Mouse (Mus musculus): ENCODE results near the gene Map7.

The Map7 gene

DNA sequence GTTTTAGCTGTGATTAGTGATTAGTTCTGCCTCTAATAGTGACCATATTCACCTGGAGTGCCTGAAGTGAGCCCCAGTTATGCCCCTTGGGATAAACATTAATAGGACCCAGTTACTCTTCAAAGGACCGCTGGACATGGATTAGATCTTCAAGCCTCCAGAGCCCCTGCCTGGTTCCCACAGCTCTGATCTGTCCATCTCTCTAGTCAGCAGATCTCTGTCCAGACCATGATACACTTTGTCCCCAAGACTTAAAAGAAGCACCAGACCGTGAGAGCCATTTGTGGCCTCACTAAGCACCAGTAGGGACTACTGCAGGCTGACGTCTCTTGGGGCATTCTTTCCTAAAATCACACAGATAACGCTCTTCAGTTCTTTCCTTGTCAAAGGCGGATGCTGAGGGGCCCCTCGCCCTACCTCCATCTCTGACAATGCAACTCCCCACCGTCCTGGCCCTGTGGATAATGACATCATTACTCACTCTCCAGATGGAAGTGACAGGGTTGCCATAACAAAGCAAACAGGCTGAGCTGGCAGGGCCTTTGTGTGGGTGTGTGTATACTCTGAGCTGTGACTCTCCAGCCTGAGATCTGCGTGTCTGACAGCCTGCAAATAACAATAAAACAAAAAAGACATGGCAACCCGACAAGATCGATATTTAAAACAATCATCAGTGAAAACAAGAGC lies 137.2 kb downstream of the Map7 start:
- ATAC-seq (ENCODE audit: low TSS enrichment) = peak; percentile 54

DNA sequence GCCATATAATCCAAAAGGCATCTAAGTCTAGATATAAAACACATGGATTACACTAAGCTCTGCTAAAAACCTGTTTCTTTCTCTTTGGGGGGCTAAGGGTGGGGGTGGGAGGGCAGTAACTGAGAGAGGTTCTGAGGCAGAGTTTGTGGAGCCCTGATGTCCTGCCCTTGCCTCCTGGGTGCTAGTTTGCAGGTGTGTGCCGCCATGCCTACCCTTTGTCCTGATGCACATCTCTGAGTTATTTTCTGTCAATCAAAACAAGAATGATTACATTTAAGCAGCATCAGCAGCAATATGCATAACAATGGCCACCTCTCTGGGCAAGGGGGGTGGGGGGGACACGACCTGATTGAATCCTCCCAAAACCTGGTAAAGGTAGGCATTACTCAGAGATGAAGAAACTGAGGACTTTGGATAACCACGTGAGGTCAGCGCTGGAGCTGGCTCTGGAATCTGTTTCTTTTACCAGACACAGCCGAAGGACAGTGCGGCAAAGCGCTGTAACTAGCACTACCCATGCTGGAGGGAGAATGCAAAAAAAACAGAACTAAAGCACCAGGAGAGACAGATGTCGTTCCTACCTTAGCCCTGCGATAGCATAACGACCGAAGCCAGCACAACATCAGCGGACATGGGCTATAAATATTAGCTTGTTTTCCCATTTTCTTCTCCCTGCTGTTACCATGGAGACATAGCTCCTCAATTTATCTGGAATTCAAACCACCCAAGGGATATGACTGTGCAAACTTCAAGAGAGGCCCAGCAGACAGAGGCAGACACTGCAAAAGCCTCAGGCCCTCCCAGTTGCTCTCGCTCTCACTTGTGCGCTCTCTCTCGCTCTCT lies 137.9 kb downstream of the Map7 start:
- ATAC-seq (ENCODE audit: low TSS enrichment) = peak; percentile 57

DNA sequence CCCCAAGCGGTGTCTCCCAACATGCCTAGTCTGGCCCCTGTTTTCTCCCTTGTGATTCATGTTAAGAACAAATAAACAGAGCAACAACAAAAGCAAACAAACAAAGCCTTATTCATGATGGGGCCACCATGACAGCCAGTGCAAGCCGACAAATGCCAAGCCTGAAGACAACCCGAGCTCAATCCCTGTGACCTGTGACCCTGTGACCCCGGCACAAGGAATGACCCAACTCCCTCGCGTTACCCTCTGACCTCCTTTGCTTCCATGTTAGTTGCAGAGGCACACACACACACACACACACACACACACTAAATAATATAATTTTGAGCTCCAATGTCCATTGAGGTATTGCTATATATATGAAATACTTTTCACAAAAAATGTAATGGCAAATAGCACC lies 139.1 kb downstream of the Map7 start:
- no peak for ATAC-seq (ENCODE audit: low TSS enrichment)

DNA sequence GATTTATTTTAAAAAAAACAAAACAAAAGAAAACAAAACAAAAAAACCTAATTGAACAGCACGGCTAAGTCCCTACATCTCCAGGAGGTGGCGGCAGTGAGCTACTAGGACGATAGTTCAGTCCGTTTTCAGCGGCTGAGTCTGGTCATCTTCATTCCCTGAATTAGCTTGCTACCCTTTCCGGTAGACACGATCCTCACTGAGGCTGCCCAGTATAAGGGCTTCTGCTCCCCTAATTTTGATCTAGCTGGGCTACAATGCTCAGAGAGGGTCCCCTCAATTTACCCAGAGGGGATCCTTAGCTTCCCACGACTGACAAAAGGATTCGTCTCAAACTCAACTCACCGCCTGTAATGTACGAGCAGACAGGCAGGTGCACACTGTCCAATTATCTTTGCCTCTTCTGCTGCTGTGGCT lies 142.2 kb downstream of the Map7 start:
- peak; percentile 69 for ATAC-seq (ENCODE audit: low TSS enrichment)

DNA sequence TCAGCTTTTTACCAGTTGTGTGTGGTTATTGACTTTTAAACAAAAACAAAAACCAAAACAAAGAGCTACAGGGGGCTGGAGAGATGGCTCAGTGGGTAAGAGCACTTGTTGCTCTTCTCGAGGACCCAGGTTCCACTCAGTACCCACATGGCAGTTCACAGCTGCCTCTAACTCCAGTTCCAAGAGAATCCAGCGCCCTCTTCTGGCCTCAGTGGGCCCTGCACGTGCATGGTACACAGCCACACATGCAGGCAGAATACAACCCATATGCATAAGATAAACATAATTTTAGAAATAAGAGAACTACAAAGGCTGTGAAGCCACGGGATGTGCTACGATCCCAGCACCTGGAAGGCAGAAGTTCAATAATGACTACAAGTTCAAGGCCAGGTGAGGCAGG lies 147.7 kb downstream of the Map7 start:
- ATAC-seq (ENCODE audit: low TSS enrichment) = no peak

DNA sequence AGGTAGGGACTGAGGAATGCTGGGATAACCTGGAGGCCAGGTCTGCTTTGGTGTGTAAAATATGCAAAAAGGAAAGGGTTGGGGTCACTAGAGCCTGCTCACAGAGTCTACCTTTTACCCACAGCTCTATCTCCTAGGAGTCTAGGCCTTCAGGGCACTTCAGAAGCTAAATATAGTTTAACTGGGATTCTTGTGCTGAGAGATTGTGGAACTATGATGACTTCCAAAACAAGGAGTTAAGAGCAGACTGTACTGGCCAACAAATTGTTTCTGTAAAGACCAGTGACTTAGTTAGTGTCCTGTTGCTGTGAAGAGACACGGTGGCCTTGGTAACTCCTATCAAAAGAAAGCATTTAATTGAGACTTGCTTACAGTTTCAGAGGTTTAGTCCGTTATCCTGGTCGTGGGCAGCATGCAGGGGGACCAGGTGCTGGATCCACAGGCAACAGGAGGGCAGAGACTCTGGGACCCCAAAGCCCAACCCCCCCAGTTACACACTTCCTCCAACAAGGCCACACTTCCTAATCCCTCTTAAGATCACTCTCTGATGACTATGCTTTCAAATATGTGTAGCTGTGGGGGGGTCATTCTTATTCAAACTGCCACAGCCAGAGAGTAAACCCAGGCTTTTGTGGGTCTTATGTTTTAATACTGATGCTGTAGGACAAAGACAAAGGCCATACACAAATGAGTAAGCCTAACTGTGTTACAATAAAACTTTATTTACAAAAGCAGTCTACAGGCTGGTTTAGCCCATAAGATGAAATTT lies 150.1 kb downstream of the Map7 start:
- no peak for ATAC-seq (ENCODE audit: low TSS enrichment)

DNA sequence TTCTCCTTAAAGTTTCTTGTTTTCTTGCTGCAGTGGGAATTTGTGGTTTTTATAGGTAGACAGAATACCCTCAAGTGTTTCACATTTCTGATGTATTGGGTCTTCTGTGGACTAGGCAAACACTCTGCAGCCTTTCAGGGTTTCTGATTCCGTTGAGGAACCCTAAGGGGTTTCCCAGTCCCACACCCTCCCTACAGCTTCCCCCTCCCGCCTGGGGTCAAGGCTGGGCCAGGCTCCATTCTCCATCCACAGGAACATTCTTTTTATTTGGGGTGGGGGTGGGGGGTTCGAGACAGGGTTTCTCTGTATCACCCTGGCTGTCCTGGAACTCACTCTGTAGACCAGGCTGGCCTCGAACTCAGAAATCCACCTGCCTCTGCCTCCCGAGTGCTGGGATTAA lies 150.8 kb downstream of the Map7 start:
- no peak for ATAC-seq (ENCODE audit: low TSS enrichment)

DNA sequence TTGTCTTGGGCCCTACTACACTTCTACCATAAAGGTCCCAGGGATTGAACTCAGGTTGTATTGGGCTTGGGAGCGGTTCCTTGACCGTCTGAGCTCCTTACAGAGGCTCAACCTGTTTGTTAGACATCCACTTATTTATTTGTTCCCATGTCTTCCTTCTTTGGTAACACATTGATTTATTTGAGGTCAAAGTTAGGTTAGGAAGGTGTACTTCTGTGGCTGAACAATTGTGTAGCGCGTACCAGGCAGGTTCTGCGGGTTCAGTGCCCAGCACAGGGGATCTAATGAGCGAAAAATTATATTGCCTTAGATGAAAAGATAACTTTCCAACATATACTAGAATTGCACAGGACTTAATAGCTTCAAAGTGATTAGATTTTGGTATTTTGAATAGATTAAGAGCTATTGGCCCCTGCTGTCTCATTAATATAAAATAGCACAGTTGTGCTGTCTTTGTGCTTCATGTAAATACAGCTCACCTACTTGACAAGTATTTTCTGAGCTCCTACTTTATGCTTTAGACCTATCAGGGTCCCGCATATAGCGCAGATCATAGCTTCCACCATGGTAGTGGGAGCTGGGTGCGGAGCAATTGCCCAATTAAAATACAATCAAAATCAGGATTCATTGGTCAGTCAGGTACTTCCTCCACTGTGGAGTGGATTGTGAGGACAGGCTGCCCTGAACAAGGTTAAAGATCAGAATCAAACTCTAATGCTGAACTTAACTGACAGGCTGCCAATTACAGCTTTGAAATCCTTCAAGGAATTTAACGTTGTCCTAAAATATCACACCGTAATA lies 162.9 kb downstream of the Map7 start:
- no peak; the same call in 1 of the 2 replicates for ATAC-seq (ENCODE audit: low TSS enrichment)

DNA sequence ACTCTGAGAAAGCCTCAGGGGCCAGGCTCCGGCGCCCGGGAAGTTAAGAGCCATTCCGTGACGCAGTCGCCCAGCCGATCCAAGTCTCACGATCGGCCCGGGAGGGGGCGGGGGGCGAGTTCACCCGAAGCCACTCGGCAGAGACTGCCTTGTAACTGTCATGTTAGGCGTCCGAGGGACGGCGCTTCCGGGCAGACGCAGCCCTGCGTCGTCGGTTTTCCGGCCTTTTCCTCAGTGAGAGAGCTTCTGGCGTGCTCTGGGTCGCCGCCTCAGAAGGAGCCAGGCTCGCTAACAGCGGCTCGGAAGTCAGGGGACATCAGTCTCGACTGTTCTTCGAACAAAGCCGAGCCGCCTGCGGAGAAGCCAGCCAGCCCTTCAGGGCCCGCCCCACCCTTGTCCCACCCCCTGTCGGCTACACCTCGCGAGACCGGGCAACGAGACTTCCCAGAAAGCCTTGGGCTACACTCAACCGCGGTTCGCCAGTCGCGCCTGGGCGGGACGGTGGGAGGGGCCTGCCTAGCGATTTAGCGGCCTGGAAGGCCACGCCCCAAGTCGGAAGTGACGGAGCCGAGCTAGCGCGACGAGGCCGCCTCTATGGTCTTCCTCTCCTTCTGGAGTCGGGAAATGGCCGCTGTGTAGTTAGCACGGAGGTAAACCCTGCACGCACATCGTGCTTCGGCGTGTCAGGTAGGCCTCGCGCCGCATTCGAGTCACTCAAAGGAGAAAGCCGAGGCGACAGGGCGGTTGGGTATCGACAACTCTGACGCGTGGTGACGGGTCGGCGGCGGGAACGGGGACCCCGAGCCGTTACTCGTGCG lies 163.9 kb downstream of the Map7 start, which contains the start of gene Bclaf1:
Bclaf1 (plus strand) TSS at position 552 of the 818 bp plus-strand sequence.
- ATAC-seq (ENCODE audit: low TSS enrichment) = peak; percentile 94

DNA sequence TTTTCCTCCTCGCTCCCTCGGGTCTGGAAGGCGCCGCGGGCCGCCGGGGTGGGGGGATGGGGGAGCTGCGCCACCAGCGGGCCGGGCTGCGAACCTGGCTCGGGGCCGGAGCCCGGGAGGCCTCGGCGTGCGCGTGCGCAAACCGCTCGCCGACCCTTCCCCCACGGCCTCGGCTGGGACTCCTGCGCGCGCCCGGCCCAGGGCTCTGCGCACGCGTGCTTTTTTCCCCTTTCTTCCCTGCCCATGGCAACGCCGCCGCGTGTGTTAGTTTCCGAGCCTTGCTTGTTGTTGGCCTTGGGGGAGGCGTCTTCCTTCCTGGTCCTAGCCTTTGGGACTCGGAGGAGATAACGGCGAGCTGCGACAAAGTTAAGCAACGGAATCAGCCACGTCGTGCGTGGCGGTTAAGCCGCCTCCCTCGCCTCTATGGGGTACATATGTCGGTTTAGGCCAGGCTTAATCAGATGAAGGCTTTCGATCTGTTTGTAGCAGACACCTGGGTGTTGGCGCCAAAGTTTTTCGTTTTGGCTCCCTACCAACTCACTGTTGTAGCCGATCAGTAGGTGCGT lies 164.5 kb downstream of the Map7 start:
- peak; percentile 64 for ATAC-seq (ENCODE audit: low TSS enrichment)

DNA sequence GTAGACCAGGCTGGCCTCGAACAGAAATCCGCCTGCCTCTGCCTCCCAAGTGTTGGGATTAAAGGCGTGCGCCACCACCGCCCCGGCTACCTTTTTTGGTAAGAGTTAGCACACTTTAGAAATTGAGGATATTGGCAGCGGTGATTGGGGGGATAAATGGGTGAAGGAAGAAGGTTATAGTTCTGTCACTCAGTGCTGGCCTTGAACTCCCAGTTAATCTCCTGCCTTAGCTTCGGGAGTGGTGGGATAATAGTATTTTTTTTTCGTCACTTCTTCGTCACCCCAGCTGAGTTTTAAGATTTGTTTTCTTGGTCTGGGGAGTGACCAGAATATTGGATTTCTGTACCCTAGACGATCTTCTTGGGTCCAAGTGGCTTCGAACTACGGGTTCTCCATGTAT lies 165.2 kb downstream of the Map7 start:
- no peak for ATAC-seq (ENCODE audit: low TSS enrichment)

DNA sequence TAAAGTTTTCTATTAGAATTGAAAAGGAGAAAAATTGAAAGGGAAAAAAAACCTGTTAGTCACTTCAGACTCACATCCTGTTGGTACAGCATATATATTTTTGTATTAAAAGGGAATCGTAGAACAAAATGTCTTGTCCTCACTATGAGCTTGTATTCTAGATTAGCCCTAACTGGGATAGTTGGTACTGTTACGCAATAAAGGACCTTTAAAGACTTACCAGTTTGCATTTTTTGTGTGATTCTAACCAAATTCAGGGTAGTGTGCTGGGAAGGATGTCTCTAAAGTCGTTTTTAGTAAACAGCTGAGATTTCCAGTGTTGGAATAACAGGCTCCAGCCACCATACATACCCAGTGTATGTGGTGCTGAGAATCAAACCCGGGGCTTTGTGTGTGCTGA lies 165.7 kb downstream of the Map7 start:
- no peak for ATAC-seq (ENCODE audit: low TSS enrichment)

DNA sequence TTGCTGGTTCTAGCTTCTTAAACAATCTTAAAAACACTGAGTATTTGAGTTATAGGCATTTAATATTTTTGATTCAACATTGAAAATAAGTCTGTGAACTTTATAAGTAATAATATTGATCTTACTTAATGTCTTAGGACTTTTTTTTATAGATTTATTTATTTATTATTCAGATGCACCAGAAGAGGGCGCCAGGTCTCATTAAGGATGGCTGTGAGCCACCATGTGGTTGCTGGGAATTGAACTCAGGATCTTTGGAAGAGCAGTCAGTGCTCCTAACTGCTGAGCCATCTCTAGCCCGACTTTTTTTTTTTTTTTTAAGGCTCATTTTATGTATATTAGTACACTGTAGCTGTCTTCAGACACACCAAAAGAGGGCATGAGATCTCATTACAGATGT lies 166.5 kb downstream of the Map7 start:
- ATAC-seq (ENCODE audit: low TSS enrichment) = no peak

DNA sequence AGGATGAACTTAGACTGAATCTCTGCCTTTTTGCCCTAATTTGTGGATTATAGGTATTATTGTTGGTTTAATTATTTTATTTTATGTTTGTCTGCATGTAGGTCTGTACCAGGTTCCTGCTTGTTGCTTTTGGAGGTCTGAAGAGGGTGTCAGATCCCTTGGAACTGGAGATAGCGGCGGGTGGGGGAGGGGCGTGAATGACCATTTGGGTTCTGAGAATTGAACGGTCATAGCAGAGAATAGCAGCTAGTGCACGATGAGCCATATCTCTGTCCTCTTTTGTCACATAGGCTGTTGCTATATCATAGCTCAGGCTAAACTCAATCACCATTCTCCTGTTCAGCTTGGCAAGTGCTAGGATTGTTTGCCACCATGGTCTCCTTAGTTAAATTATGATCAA lies 169.2 kb downstream of the Map7 start:
- ATAC-seq (ENCODE audit: low TSS enrichment) = no peak

DNA sequence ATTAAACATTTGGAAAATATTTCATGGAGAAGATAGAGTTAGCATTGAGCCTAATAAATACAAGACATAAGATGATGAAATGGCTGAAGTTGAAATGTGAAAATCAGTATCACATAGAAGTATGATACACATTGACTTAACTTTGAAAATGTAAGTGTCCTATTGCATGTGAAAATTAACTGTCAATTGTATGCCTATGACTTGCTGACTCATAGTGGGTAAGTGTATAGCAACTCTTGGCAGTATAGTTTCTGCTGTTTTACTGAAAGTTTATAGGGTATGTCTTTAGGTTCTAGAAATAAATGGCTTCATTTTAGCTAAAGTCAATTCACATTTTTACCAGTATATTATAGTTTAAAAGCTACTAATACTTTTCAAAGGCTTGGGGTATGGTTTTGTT lies 178.0 kb downstream of the Map7 start:
- ATAC-seq (ENCODE audit: low TSS enrichment) = no peak

Data from frontal cortex, adult (tissue).